Mouse (Mus musculus) kidney, embryonic 15.5 days (tissue): ENCODE measurements around the gene Nr6a1. TPM values are rescaled to one million over a fixed set of nuclear protein-coding genes. Genes with fewer than 3 reads are reported as not detected.
A peak's percentile ranks its signal among the peaks of the same experiment; 100 is the strongest.

Source experiments
- ATAC-seq: fragments of 200-750 bp; cut with Nextera tagmentation; replicated peaks from 2 replicates; pipeline ENCODE4 v1.8.0; 2017; ENCODE audit warnings: moderate TSS enrichment; ENCODE audit not compliant: low FRiP score
- H3K27ac ChIP-seq: fragments of 300-500 bp; sonication (generic); 2 replicates; pipeline ENCODE4 v1.5.1; 2015; ENCODE audit warnings: mild to moderate bottlenecking, inconsistent platforms
- H3K27me3 ChIP-seq: fragments of 300-500 bp; sonication (generic); 2 replicates; pipeline ENCODE4 v1.6.1; 2015; ENCODE audit warnings: inconsistent platforms
- H3K36me3 ChIP-seq: fragments of 300-500 bp; sonication (generic); 2 replicates; pipeline ENCODE4 v1.6.1; 2015; ENCODE audit warnings: inconsistent platforms
- H3K4me1 ChIP-seq: fragments of 300-500 bp; sonication (generic); 2 replicates; pipeline ENCODE4 v1.6.1; 2015; ENCODE audit warnings: inconsistent platforms
- H3K4me2 ChIP-seq: fragments of 300-500 bp; sonication (generic); 2 replicates; pipeline ENCODE4 v1.6.1; 2015; ENCODE audit warnings: moderate library complexity, mild to moderate bottlenecking, inconsistent platforms
- H3K4me3 ChIP-seq: fragments of 300-500 bp; sonication (generic); replicated peaks from 2 replicates; pipeline ENCODE4 v1.5.1; 2015; ENCODE audit warnings: mild to moderate bottlenecking, inconsistent platforms
- H3K9ac ChIP-seq: fragments of 300-500 bp; sonication (generic); 2 replicates; pipeline ENCODE4 v1.6.1; 2015; ENCODE audit warnings: mild to moderate bottlenecking, inconsistent platforms
- H3K9me3 ChIP-seq: fragments of 300-500 bp; sonication (generic); replicated peaks from 2 replicates; pipeline ENCODE4 v1.6.1; 2016; ENCODE audit warnings: inconsistent platforms
- WGBS: fragments of 180-500 bp; shearing (Covaris S2); methylation state at CpG from one replicate; pipeline ENCODE4 v1.1.7; 2015; ENCODE audit warnings: mixed read lengths; 5-methylcytosine and 5-hydroxymethylcytosine counted together
- polyA plus RNA-seq: library from polyadenylated mRNA; unstranded; fragments of >200 nt; fragmentation: Nextera tagmentation; extraction: Ambion mirVana; gene quantifications from 2 replicates; pipeline ENCODE4 v1.2.1, GENCODE M21; 2015

Nr6a1 gene
- polyA plus RNA-seq, 1 experiment from 2014 or later, result 1.1 TPM

DNA sequence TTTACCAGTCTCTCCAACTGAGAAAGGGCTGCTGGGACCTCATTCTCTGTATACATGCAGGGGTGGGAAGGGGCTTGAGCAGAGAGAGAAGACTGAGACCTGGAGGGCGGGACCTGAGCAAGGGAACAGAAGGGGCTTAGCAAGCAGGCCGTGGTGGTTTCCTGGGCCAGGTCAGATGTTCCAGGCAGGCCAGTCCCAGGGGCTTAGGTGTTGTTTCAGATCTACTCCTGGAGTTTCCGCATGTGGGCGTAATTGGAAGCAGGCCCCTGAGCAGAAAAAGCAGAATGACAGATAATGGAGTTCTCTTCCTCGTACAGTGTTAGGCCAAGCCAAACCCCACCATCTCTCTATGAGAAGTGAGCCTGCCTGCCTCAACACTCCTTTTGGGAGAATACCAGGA is 7.4 kb upstream of the Nr6a1 start:
- H3K27me3 ChIP-seq, result no peaks in the 10 kb centered on the region
- H3K4me1 ChIP-seq, result peaks cover 32% of the 10 kb centered on the region
- H3K9me3 ChIP-seq, result no peaks in the 10 kb centered on the region
- H3K4me2 ChIP-seq, result 0 out of 2 replicates have a peak overlapping the region, but pooled peaks have one; percentile 3
- H3K36me3 ChIP-seq, result no peaks in the 10 kb centered on the region
- no peak for ATAC-seq
- 54% methylated on average over 5 of the region's 5 CpGs for WGBS
- H3K9ac ChIP-seq, result no peak overlapping the region
- peak overlapping the region; percentile 78; the same call in 1 of the 2 replicates for H3K27ac ChIP-seq
- no peak overlapping the region for H3K4me3 ChIP-seq

DNA sequence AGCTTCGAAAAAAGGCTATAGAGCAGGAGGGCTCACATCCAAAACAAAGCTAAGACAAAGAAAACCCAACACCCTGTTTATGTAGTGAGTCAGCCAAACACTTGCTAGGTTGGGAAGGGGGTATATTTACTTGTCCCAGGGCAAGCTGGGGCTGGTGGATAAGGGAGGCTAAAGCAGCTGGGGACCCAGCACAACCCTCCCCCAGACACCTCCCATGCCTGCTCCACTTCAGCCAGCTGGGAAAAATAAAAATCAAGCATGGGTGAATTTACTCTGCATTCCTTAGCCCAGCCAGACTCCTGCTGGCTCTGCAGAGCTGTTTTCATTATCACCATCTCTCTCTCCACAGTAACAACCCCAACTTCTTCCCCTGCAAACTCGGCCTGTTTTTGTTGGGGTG is 6.4 kb upstream of the Nr6a1 start:
- no peaks in the 10 kb centered on the region for H3K27me3 ChIP-seq
- ATAC-seq, result peak; percentile 68
- 0 out of 2 replicates have a peak overlapping the region, but pooled peaks have one; percentile 3 for H3K4me2 ChIP-seq
- H3K9me3 ChIP-seq, result no peaks in the 10 kb centered on the region
- no peak overlapping the region for H3K4me3 ChIP-seq
- no peaks in the 10 kb centered on the region for H3K36me3 ChIP-seq
- peaks cover 32% of the 10 kb centered on the region for H3K4me1 ChIP-seq
- peak overlapping the region; percentile 78 for H3K27ac ChIP-seq
- no peak overlapping the region for H3K9ac ChIP-seq
- 9% methylated on average over 2 of the region's 2 CpGs for WGBS

DNA sequence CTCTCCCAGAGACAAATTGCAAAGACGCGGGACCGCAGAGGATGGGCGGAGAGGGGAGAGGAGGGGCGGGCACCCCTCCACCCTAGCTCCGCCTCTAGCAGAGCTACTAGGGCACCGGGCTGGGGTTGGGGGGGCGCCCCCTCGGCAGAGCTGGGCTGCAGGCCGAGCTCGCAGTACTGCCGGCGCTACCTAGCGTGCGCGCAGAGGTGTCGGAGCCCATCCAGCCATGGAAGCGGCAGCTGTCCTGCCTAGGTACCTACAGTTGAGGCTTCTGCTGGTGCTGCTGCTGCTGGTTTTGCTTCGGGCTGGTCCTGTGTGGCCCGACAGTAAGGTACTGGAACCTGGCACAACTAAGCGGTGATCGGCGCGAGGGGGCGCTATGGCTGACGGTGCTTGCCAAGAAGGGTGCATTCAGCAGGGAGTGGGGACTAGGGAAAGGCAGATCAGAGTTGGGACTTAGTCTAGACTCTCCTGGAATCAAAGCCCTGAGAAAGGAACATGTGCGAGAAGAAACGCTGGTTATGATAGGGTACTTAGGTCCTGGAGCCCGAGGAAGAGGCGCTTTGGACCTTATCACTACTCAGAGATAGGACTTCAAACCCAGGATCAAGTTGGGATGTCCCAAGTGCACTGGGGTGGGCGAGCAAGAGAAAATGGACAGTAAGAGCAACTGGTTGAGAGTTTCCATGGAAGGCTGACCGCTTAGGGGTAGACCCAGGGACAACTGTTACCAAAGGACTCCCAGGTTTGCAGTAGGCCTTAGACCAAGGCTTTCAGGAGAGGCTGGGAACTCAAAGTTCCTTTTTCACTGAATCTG is 4.6 kb upstream of the Nr6a1 start, which contains the start of gene Olfml2a:
TSS of gene Olfml2a (plus strand) at position 128 of the 817 bp plus-strand sequence.
- 9% methylated on average over 32 of the region's 32 CpGs for WGBS

DNA sequence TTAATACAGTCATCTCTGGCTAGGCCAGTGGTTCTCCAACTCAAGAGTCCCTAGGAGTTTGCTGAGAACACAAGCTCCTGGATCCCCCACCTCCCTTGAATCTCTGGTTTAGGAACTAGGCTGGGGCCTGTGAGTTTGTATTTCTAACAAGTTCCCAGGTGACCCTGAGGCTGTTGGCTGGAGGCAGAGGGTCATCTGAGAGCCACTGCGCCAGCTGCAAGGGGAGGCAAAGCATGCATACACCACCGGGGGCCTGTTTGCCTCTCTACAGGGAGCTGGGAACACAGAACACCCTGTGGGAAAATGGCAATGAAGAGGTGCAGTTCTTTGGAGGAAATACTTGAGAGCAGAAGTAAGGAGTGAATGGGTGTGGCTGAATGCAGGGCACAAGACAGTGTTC is 2.8 kb upstream of the Nr6a1 start:
- Histone ChIP-seq H3K36me3 (no peaks in the 10 kb centered on the region), H3K27me3 (peaks cover 2% of the 10 kb centered on the region; the same call in 1 of the 2 replicates), H3K4me1 (peaks cover 42% of the 10 kb centered on the region), H3K9ac (no peak overlapping the region), H3K4me3 (no peak overlapping the region), H3K4me2 (no peak overlapping the region), H3K27ac (no peak overlapping the region), H3K9me3 (no peaks in the 10 kb centered on the region)
- WGBS, result 54% methylated on average over 2 of the region's 2 CpGs
- ATAC-seq, result no peak

More for the DNA sequence above, 4.6 kb upstream of the Nr6a1 start, which contains the start of gene Olfml2a:
- Histone ChIP-seq H3K4me3 (peak within 1 kb of the TSS; percentile 47), H3K36me3 (no peaks in the 10 kb centered on the region), H3K27ac (no peak within 1 kb of the TSS), H3K9ac (peak within 1 kb of the TSS; percentile 41), H3K4me2 (peak within 1 kb of the TSS; percentile 87), H3K4me1 (peaks cover 36% of the 10 kb centered on the region), H3K27me3 (0 out of 2 replicates have a peak, but pooled peaks cover 2% of the 10 kb centered on the region), H3K9me3 (no peaks in the 10 kb centered on the region)
- peak; percentile 59 for ATAC-seq

DNA sequence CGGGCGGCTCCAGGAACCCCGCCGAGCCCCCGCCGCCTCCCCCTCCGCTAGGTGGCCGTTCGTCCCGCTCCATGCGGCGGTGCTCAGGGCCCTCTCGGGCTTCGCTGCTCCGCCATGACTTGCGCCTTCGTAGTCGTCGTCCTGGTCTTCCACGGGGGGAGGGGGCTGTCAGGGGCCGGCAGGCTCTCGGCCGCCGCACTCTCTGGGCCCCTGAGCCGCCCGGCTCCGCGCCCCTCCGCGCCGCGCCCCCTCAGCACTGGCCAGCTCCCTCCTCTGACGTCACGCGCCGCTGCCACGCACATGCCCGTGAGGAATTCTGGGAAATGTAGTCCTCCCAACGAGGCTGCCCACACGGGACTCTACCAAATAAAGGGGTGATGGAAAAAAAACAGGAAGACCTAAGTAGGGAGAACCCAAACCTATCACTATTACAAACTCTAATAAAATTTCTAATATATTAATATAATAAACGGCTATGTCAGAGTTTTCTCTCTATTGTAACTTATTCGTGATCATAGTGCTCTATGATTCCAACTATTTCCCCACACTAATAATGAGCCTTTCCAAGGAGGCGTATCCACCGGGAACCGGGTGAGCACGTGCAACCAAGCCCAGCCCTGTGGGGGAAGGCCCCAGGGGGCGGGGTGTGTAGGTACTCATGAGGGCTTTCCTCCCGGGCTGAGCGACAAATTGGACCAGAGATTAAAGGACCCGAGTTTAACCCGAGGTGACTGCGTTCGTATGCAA is 1.2 kb downstream of the Nr6a1 start:
- H3K4me3 ChIP-seq, result peak overlapping the region; percentile 90
- H3K9me3 ChIP-seq, result no peaks in the 10 kb centered on the region
- ATAC-seq, result peak; percentile 95
- H3K4me1 ChIP-seq, result peaks cover 24% of the 10 kb centered on the region
- H3K36me3 ChIP-seq, result no peaks in the 10 kb centered on the region
- peak overlapping the region; percentile 56 for H3K27ac ChIP-seq
- peak overlapping the region; percentile 66 for H3K9ac ChIP-seq
- peak overlapping the region; percentile 94 for H3K4me2 ChIP-seq
- under 1% methylated on average over 52 of the region's 53 CpGs for WGBS
- peaks cover 12% of the 10 kb centered on the region; the same call in 1 of the 2 replicates for H3K27me3 ChIP-seq

DNA sequence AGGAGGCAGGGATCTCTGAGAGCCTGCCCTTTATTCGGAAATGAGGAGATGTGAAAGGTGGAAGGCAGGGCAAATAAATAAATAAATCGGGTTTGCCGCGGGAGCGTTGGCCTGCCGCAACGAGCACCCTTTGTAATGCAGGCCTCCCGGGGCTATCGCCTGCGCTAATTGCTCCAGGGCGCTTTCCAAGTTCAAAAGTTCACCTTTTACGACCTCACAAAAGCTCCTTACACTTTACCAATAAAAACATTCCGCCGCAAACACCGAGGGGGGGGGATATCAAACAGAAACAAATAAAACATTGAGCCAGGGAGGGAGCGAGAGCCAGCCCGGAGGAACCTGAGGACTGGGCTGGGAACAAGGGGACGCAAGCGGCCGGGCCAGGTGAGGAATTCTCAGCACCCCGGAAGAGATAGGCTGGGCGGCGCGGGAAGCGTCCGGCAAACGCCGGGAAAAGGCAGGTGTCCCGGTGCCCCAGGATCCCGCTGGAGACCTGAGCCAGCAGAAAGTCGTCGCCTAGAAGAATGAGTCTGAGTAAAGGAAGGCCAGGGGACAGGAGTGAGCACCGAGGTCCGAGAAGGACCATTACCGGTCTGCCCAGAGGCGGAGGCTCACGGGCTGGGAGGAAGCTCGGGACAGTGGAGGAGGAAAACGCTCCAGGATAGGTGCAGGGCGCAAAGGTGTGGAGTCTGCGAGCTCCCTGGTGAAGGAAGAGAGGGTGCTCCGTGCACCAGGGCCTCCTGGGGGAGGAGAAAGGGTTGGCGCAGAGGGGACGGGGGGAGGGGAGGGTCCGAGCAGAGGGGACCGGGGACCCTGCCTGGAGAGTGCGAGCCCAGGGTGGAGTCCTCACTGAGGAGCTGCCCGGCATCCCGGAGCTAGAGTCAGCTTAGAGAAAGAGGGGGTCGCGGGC is 2.1 kb downstream of the Nr6a1 start:
- H3K36me3 ChIP-seq, result no peaks in the 10 kb centered on the region
- H3K4me1 ChIP-seq, result peaks cover 22% of the 10 kb centered on the region
- peak overlapping the region; percentile 90 for H3K4me3 ChIP-seq
- peak overlapping the region; percentile 45; the same call in 1 of the 2 replicates for H3K27ac ChIP-seq
- H3K27me3 ChIP-seq, result peaks cover 12% of the 10 kb centered on the region; the same call in 1 of the 2 replicates
- H3K9ac ChIP-seq, result peak overlapping the region; percentile 66
- H3K9me3 ChIP-seq, result no peaks in the 10 kb centered on the region
- WGBS, result under 1% methylated on average over 51 of the region's 51 CpGs
- peak overlapping the region; percentile 94 for H3K4me2 ChIP-seq
- peak; percentile 74 for ATAC-seq

DNA sequence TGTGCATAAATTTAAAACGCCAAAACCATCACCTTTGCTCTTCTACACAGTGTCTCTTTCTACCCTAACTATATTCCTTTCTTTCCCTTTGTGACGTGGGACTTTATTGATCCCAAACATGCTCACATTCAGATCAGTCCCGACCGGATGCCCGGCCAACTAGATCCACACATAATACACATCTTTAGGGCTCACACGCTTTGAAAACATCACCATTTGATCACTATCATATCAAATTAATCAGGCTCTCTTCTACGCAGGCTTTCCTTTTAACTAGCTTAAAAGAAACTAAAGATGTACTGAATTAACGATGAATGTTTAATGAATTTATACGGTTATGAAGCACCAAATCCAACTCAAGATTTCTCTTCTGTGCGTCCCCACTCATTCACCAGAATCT is 2.9 kb downstream of the Nr6a1 start:
- Histone ChIP-seq H3K4me3 (peak overlapping the region; percentile 90), H3K27me3 (peaks cover 12% of the 10 kb centered on the region; the same call in 1 of the 2 replicates), H3K9ac (0 out of 2 replicates have a peak overlapping the region, but pooled peaks have one; percentile 66), H3K27ac (no peak overlapping the region), H3K36me3 (no peaks in the 10 kb centered on the region), H3K9me3 (no peaks in the 10 kb centered on the region), H3K4me1 (peaks cover 22% of the 10 kb centered on the region), H3K4me2 (peak overlapping the region; percentile 94)
- WGBS, result 9% methylated on average over 10 of the region's 10 CpGs
- no peak for ATAC-seq

DNA sequence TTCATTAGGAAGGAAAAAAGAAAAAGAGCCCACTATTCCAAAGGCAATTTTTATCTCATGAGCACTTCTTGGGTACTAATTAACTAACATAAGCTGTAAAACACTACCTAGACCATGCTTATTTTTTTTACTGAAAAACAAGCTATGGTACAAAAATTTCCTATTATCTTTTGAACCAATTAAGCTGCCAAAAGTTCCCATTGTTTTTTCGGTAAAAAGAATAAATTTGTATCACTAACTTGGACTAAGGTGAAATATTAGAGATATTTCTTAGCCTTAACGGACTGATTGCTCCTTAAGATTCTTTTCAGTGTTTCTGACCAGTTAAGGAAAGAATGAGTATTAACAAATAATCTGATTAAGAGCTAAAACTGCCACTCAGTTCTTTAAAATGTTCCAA is 3.6 kb downstream of the Nr6a1 start:
- no peak for ATAC-seq
- Histone ChIP-seq H3K9me3 (no peaks in the 10 kb centered on the region), H3K9ac (no peak overlapping the region), H3K4me1 (peaks cover 22% of the 10 kb centered on the region), H3K4me2 (no peak overlapping the region; the same call in 1 of the 2 replicates), H3K36me3 (no peaks in the 10 kb centered on the region), H3K27ac (no peak overlapping the region), H3K27me3 (peaks cover 12% of the 10 kb centered on the region; the same call in 1 of the 2 replicates), H3K4me3 (no peak overlapping the region)
- 42% methylated on average over 2 of the region's 2 CpGs for WGBS

DNA sequence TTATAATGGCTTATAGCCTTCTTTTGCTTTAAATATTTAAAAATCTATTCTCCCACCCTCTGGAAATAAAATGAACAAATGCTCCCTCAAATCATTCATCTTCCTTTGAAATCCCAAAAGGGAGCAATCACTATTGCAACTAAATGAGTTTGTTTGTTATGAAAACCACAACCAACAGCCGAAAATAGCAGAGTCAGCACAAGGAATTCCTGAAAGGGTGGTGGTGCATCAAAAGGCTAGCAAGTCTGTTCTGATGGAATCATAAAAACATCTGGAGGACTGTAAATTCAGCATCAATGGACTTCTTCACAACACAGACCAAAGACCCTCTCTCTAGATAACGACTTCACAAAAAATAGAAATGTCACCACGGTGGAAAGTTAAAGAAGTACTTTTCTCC is 4.0 kb downstream of the Nr6a1 start:
- no peak for ATAC-seq
- H3K27ac ChIP-seq, result no peak overlapping the region
- H3K9ac ChIP-seq, result no peak overlapping the region
- peaks cover 12% of the 10 kb centered on the region; the same call in 1 of the 2 replicates for H3K27me3 ChIP-seq
- 25% methylated on average over 3 of the region's 3 CpGs for WGBS
- H3K9me3 ChIP-seq, result no peaks in the 10 kb centered on the region
- H3K4me1 ChIP-seq, result peaks cover 22% of the 10 kb centered on the region
- H3K36me3 ChIP-seq, result no peaks in the 10 kb centered on the region
- H3K4me3 ChIP-seq, result no peak overlapping the region
- no peak overlapping the region for H3K4me2 ChIP-seq

DNA sequence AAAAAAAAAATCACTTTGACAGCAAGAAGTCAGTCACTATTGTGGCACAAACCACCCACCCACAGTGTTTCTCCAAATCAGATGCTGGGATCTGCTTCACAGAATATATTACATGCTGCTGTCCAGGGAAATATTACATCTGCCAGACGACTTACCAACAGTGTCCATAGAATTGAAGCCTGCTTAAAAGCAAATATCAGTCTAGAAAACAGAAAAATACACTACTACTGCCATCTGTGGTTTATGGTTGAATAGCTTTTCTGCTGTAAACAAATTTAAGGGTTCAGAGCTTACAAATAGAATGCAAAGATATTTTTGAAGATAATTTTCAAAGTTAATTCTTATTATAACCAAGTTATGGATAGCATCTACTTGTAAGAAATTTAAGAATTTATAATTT is 6.1 kb downstream of the Nr6a1 start:
- Histone ChIP-seq H3K9ac (no peak overlapping the region), H3K27me3 (peaks cover 10% of the 10 kb centered on the region; the same call in 1 of the 2 replicates), H3K27ac (no peak overlapping the region), H3K9me3 (no peaks in the 10 kb centered on the region), H3K4me2 (no peak overlapping the region), H3K4me3 (no peak overlapping the region), H3K4me1 (peaks cover 13% of the 10 kb centered on the region), H3K36me3 (no peaks in the 10 kb centered on the region)
- no peak for ATAC-seq
- WGBS, result 37% methylated on average over 1 of the region's 1 CpGs
